Mouse (Mus musculus): Measurements from ENCODE around the gene Epx. TPM values are rescaled to one million over a fixed set of nuclear protein-coding genes. Genes with fewer than 3 reads are reported as not detected.

Gene Epx
- polyA plus RNA-seq, 1 experiment from 2014 or later = 1.8 TPM

DNA sequence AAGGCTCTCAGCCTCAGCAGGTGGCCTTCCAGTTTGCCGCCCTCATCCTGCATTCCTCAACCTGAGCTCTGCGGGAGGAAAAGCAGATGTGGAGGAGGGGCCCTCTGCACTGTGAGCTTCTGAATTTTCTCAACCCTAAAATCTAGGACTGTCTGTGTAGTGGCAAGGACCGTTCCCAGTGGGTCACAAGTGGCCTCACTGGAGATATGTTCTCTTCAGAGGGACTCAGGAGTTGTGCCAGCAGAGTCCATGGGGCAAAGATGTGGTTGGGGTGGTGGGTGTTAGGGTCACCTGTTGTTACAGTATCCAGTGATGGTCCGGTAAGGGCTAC, 57.9 kb downstream of the Epx start:
- DNase-seq (ENCODE audit: low spot score) = peak; percentile 27
- ATAC-seq (replicated peaks; ENCODE audit: low FRiP score, low read depth) = no peak
- H3K27ac ChIP-seq = no peak overlapping the region
- 28% methylated on average over 4 of the region's 4 CpGs for WGBS
- no peaks in the 10 kb centered on the region for H3K36me3 ChIP-seq (ENCODE audit: insufficient read depth, low read length)
- H3K4me2 ChIP-seq (ENCODE audit: low read length) = peak overlapping the region; percentile 55
- no peak for TF ChIP-seq CTCF (IDR thresholded peaks at IDR 0.05; ENCODE audit: low read depth)
- peak overlapping the region; percentile 25; the same call in 1 of the 2 replicates for H3K9ac ChIP-seq (ENCODE audit: low read depth, low read length)
- H3K9me3 ChIP-seq (replicated peaks; ENCODE audit: low read length) = no peaks in the 10 kb centered on the region
- H3K27me3 ChIP-seq (ENCODE audit: insufficient read depth, low read length) = no peaks in the 10 kb centered on the region
- no peaks in the 10 kb centered on the region for H3K4me1 ChIP-seq (replicated peaks; ENCODE audit: insufficient read depth, low read length)
- peak overlapping the region; percentile 25 for H3K4me3 ChIP-seq (replicated peaks; ENCODE audit: low read depth, low read length)

DNA sequence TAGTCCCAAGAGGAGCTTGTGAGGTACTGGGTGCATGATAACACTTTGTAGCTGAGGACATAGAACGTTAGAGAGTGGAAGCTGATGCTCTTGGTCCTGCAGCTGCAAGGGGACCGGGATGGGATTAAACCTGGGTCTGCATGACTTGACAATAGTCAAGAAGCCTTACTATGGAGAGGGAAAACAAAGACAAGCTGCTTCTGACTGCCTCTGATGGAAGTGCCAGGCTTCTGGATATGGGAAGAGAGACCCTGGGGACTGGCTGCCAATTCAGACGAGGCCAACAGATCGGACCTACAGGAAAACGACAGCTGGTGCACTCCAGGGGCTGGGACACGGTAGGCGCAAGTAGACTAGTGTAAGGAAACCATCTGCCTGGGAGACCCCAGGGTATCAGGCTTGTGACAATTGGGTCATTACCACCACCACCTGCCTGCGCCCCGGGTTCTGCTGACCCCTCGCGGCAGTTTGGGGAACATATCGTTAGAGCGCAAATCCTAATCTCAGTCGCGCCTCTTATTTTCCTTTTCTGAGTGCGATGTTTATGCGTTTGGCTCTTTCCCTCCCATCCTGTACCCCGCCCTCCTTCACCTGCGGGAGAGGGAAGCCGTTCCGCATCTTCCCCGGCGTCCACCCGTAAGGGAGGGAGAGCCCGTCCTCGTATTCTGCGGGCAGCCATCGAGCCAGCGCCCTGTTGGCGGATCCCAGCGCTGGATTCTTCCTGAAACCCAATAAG, 58.5 kb downstream of the Epx start:
- no peaks in the 10 kb centered on the region for H3K27me3 ChIP-seq (ENCODE audit: insufficient read depth, low read length)
- peak overlapping the region; percentile 25 for H3K4me3 ChIP-seq (replicated peaks; ENCODE audit: low read depth, low read length)
- H3K9ac ChIP-seq (ENCODE audit: low read depth, low read length) = peak overlapping the region; percentile 25; the same call in 1 of the 2 replicates
- peak; percentile 79 for TF ChIP-seq CTCF (IDR thresholded peaks at IDR 0.05; ENCODE audit: low read depth)
- H3K4me2 ChIP-seq (ENCODE audit: low read length) = peak overlapping the region; percentile 55
- WGBS = 5% methylated on average over 30 of the region's 31 CpGs
- no peaks in the 10 kb centered on the region for H3K36me3 ChIP-seq (ENCODE audit: insufficient read depth, low read length)
- ATAC-seq (replicated peaks; ENCODE audit: low FRiP score, low read depth) = no peak
- no peaks in the 10 kb centered on the region for H3K4me1 ChIP-seq (replicated peaks; ENCODE audit: insufficient read depth, low read length)
- H3K9me3 ChIP-seq (replicated peaks; ENCODE audit: low read length) = no peaks in the 10 kb centered on the region
- peak; percentile 56 for DNase-seq (ENCODE audit: low spot score)
- H3K27ac ChIP-seq = no peak overlapping the region

DNA sequence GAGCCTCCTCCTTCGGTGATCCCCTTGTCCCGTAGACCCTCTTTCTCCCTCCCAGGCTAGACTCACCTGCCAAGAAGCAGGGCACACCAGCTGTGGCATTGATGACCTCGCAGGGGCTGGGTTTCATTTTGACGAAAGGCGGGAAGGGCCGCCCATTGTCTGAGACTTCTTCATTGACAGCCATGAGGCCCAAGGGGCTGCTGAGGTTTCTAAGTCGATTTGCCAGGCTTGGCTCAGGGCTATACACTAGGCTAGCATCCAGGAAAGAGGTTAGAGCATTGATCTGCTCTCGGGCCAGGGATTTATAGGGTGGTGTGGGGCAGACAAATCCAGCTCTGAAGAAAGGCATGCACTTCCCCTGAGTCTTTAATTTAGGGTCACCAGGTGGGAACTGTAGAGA, 60.5 kb downstream of the Epx start:
- Histone ChIP-seq H3K9me3 (replicated peaks; ENCODE audit: low read length) (no peaks in the 10 kb centered on the region), H3K36me3 (ENCODE audit: insufficient read depth, low read length) (no peaks in the 10 kb centered on the region), H3K4me1 (replicated peaks; ENCODE audit: insufficient read depth, low read length) (no peaks in the 10 kb centered on the region), H3K9ac (ENCODE audit: low read depth, low read length) (no peak overlapping the region), H3K27ac (no peak overlapping the region), H3K4me3 (replicated peaks; ENCODE audit: low read depth, low read length) (no peak overlapping the region), H3K4me2 (ENCODE audit: low read length) (no peak overlapping the region), H3K27me3 (ENCODE audit: insufficient read depth, low read length) (no peaks in the 10 kb centered on the region)
- DNase-seq (ENCODE audit: low spot score) (no peak), ATAC-seq (replicated peaks; ENCODE audit: low FRiP score, low read depth) (no peak)
- 75% methylated on average over 8 of the region's 8 CpGs for WGBS
- TF ChIP-seq CTCF (IDR thresholded peaks at IDR 0.05; ENCODE audit: low read depth) = no peak

Other genes starting within 250 kb of the Epx start
- gene Rnf43, start 212.8 kb downstream of the Epx start, polyA plus RNA-seq (2015; fragmentation: Nextera tagmentation; extraction: Ambion mirVana) = 5.5 and 6.2 TPM in 2 replicates
- 165 and 171 TPM in 2 replicates for gene Supt4a, start 138.0 kb downstream of the Epx start, polyA plus RNA-seq (2015; fragmentation: Nextera tagmentation; extraction: Ambion mirVana)
- 1.9 and 2.5 TPM in 2 replicates for gene Tspoap1, start 115.0 kb downstream of the Epx start, polyA plus RNA-seq (2015; fragmentation: Nextera tagmentation; extraction: Ambion mirVana)
- 0.12 and 0.52 TPM in 2 replicates for gene Mpo, start 82.0 kb downstream of the Epx start, polyA plus RNA-seq (2015; fragmentation: Nextera tagmentation; extraction: Ambion mirVana)
- gene Lpo, start 47.2 kb downstream of the Epx start, polyA plus RNA-seq (2015; fragmentation: Nextera tagmentation; extraction: Ambion mirVana) = 1.0 and 2.0 TPM in 2 replicates
- 10.1 and 12.2 TPM in 2 replicates for gene Mks1, start 22.3 kb downstream of the Epx start, polyA plus RNA-seq (2015; fragmentation: Nextera tagmentation; extraction: Ambion mirVana)
- not detected in 2 replicates for gene Olfr462, start 16.7 kb upstream of the Epx start, polyA plus RNA-seq (2015; fragmentation: Nextera tagmentation; extraction: Ambion mirVana)
- not detected in 2 replicates for gene Olfr463, start 21.9 kb upstream of the Epx start, polyA plus RNA-seq (2015; fragmentation: Nextera tagmentation; extraction: Ambion mirVana)
- gene Olfr464, start 45.4 kb upstream of the Epx start, polyA plus RNA-seq (2015; fragmentation: Nextera tagmentation; extraction: Ambion mirVana) = not detected in 2 replicates
- gene Dynll2, start 112.0 kb upstream of the Epx start, polyA plus RNA-seq (2015; fragmentation: Nextera tagmentation; extraction: Ambion mirVana) = 24.0 and 24.7 TPM in 2 replicates
- gene Srsf1, start 171.8 kb upstream of the Epx start, polyA plus RNA-seq (2015; fragmentation: Nextera tagmentation; extraction: Ambion mirVana) = 187 and 206 TPM in 2 replicates
- gene Vezf1, start 192.7 kb upstream of the Epx start, polyA plus RNA-seq (2015; fragmentation: Nextera tagmentation; extraction: Ambion mirVana) = 38.8 and 39.8 TPM in 2 replicates
- gene Cuedc1, start 222.5 kb upstream of the Epx start, polyA plus RNA-seq (2015; fragmentation: Nextera tagmentation; extraction: Ambion mirVana) = 16.4 and 19.4 TPM in 2 replicates